Mouse (Mus musculus) testis, adult 2 months (tissue): Measurements from ENCODE around the gene Ear10. TPM values are rescaled to one million over a fixed set of nuclear protein-coding genes. Genes with fewer than 3 reads are reported as not detected.
"Not testable (repeated sequence)": the region's sequence is repeated elsewhere in the genome, so short reads cannot be mapped to it uniquely, and the experiment has no call there.

Source experiments
- H3K27ac ChIP-seq: fragments of 200-500 bp; 2 replicates; pipeline ENCODE4 v1.5.1; 2012; ENCODE audit warnings: low read depth, low read length; ENCODE audit not compliant: control insufficient read depth, insufficient read depth
- H3K27me3 ChIP-seq: fragments of 200-500 bp; 2 replicates; pipeline ENCODE4 v1.6.1; 2012; ENCODE audit warnings: mild to moderate bottlenecking, low read length, moderate library complexity; ENCODE audit not compliant: control insufficient read depth, insufficient read depth
- H3K36me3 ChIP-seq: fragments of 200-500 bp; 2 replicates; pipeline ENCODE4 v1.6.1; 2012; ENCODE audit warnings: mild to moderate bottlenecking, low read length; ENCODE audit not compliant: control insufficient read depth, insufficient read depth
- H3K4me1 ChIP-seq: fragments of 200-500 bp; 2 replicates; pipeline ENCODE4 v1.6.1; 2012; ENCODE audit warnings: low read length; ENCODE audit not compliant: control insufficient read depth, insufficient read depth
- H3K4me3 ChIP-seq: fragments of 200-500 bp; 2 replicates; pipeline ENCODE4 v1.5.1; 2012; ENCODE audit warnings: low read depth, mild to moderate bottlenecking, low read length, moderate library complexity, mixed read lengths; ENCODE audit not compliant: control insufficient read depth
- polyA plus RNA-seq: library from polyadenylated mRNA; depleted of rRNA; stranded (reverse); fragments of >200 nt; gene quantifications from 2 replicates; pipeline ENCODE4 v1.2.3, GENCODE M21; 2012; rRNA removed

Gene Ear10
- polyA plus RNA-seq, 1 experiment, result 0.30 TPM

DNA sequence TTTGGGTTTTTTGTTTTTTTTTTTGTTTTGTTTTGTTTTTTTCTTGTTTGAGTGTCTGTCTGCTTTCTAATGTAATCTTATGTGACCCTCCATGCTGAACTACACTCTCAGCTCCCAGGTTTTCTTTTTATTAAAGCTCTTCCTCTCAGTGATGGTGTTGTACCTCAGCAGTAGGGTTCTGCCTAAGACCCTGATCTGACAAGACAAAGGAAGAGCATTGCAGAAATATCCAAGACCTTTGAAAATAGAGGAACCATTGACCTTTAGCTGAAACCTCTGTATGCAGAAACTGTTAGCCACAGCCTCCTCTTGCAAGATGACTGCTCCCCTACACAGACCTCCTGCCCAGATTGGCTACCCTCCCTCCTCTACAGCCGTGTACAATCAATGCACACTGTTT lies 37.1 kb downstream of the Ear10 start:
- not testable (repeated sequence) for H3K27me3 ChIP-seq, H3K4me1 ChIP-seq, H3K4me3 ChIP-seq, H3K36me3 ChIP-seq, H3K27ac ChIP-seq

DNA sequence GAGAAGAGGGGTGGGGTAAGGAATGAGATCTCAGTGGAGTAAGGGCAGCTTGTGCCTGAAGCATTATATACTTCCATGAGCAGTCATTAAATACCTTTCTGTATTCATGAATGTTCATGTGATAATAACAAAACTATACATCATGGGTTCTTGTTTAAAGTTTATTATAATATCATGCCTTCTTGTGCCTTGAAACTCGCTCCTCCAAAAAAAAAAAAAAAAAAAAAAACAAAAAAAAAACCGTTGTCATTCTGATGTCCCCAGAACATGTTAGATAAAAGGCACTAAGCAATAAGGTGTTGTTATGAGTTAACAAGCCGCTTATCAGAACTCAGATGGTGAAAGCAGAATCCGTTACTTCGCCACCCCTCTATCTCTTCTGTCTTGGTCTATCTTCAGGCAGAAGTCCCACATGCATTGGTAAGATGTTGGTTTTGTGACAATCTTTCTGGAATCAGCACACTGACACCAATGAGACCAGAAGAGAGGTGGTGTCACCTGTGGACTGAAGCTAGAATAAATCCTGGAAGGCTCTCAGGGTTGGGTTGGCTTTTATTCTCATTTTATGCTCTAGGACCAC lies 43.3 kb downstream of the Ear10 start:
- H3K36me3 ChIP-seq, H3K4me3 ChIP-seq, H3K4me1 ChIP-seq, H3K27me3 ChIP-seq, H3K27ac ChIP-seq: not testable (repeated sequence)

DNA sequence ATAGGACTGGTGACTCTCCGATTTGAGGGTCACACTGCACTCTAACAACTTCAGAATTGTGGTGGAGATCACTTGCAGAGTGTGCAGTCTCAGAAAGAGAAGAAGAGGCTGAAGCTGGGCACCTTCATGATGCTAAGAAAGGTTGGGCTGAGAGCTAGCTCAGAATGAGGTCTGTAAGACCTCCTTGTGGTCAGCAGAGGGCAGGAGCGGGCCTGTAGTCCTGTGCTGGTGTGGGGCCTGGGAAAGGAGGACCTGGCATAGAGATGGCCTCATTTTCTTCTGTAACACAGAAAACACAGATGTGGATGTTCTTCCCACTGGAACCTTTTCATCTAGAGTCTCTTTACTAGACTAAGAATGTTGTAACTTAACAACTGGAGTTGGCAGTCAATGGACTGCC lies 45.6 kb downstream of the Ear10 start:
- H3K4me1 ChIP-seq, H3K27me3 ChIP-seq, H3K36me3 ChIP-seq, H3K27ac ChIP-seq, H3K4me3 ChIP-seq: not testable (repeated sequence)

DNA sequence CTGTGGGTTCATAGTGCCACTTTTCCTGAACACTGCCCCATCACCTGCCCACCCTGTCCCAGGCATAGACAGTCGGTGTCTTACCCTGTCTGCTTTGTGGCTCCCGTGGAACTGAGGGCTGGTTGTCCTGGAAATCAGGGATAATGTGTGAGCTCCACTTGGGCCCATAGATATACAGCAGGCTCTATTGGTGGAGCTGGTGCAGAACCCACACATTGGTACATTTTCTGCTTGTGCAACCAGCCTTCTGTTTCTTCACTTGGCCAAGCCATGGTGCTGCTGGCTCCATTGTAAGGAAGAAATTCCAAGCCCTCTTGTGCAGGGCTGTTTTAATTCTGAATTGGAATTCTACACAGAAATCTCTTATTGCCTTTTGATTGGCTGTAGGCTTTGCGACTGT lies 47.9 kb downstream of the Ear10 start, which contains the start of gene Ear1:
TSS of gene Ear1 (minus strand) at position 101 of the 400 bp plus-strand sequence.
- H3K4me1 ChIP-seq, H3K4me3 ChIP-seq, H3K27me3 ChIP-seq, H3K36me3 ChIP-seq, H3K27ac ChIP-seq: not testable (repeated sequence)

DNA sequence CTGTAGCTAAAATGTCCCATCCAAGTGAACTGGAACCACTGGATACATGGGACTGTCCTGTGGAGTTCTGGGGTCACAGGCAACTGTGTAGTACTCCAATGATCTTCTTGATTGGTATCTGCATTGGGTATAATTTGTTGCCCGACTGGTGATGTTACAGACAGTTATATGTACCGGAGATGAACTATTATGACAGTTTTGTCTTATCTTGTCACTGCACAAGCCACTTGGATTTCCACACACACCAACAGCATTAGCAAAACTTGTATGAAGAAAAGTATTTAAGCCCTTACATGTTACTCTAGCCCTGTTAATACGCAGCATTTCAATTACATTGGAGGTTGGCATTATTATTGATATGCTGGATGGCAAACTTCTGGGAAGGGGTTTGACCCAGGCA lies 48.5 kb downstream of the Ear10 start:
- not testable (repeated sequence) for H3K36me3 ChIP-seq, H3K27ac ChIP-seq, H3K27me3 ChIP-seq, H3K4me3 ChIP-seq, H3K4me1 ChIP-seq

Other genes starting within 250 kb of the Ear10 start
- gene Gm8165, start 246.4 kb downstream of the Ear10 start, polyA plus RNA-seq, result 0.35 and 0.61 TPM in 2 replicates
- gene Gm7324, start 225.7 kb downstream of the Ear10 start, polyA plus RNA-seq, result 2.7 and 4.1 TPM in 2 replicates
- gene Gm16506, start 196.1 kb downstream of the Ear10 start, polyA plus RNA-seq, result 0.63 and 1.1 TPM in 2 replicates
- gene Gm6526, start 175.7 kb downstream of the Ear10 start, polyA plus RNA-seq, result 1.1 and 1.4 TPM in 2 replicates
- gene Gm8180, start 138.8 kb downstream of the Ear10 start, polyA plus RNA-seq, result 2.4 and 4.1 TPM in 2 replicates
- not detected in 2 replicates for gene Ear1, start 48.0 kb downstream of the Ear10 start, polyA plus RNA-seq
- 0.62 and 0.81 TPM in 2 replicates for gene Gm8113, start 1.8 kb upstream of the Ear10 start, polyA plus RNA-seq
- not detected in 2 replicates for gene Ang5, start 33.5 kb upstream of the Ear10 start, polyA plus RNA-seq
- not detected in 2 replicates for gene Ang6, start 78.7 kb upstream of the Ear10 start, polyA plus RNA-seq
- 0.27 and 1.0 TPM in 2 replicates for gene Ear2, start 179.1 kb upstream of the Ear10 start, polyA plus RNA-seq
- gene Gm3327, start 200.3 kb upstream of the Ear10 start, polyA plus RNA-seq, result 2.8 and 4.1 TPM in 2 replicates